Mouse (Mus musculus) heart, adult 2 months (tissue): Measurements from ENCODE around the gene Cd164l2. TPM values are rescaled to one million over a fixed set of nuclear protein-coding genes. Genes with fewer than 3 reads are reported as not detected.

Source experiments
- DNase-seq, 2 experiments: peaks; one replicate each; pipeline ENCODE4 v3.0.0; 2021
- H3K27ac ChIP-seq: fragments of 200-600 bp; 2 replicates; pipeline ENCODE4 v1.8.1; 2022
- H3K27me3 ChIP-seq: fragments of 200-500 bp; 2 replicates; pipeline ENCODE4 v1.6.1; 2012; ENCODE audit warnings: mild to moderate bottlenecking, low read length, inconsistent platforms, mixed read lengths; ENCODE audit not compliant: control insufficient read depth, insufficient read depth
- H3K36me3 ChIP-seq: fragments of 200-500 bp; 2 replicates; pipeline ENCODE4 v1.6.1; 2012; ENCODE audit warnings: low read length, inconsistent platforms; ENCODE audit not compliant: control insufficient read depth, insufficient read depth
- H3K4me1 ChIP-seq: fragments of 200-500 bp; 2 replicates; pipeline ENCODE4 v1.6.1; 2011; ENCODE audit warnings: low read length; ENCODE audit not compliant: control insufficient read depth, insufficient read depth
- H3K4me3 ChIP-seq: fragments of 200-600 bp; 2 replicates; pipeline ENCODE4 v1.8.1; 2022
- H3K79me2 ChIP-seq: fragments of 200-500 bp; replicated peaks from 2 replicates; pipeline ENCODE4 v1.6.1; 2012; ENCODE audit warnings: mild to moderate bottlenecking, inconsistent platforms, low read length, moderate library complexity, mixed read lengths; ENCODE audit not compliant: control insufficient read depth, insufficient read depth
- H3K9ac ChIP-seq: fragments of 200-500 bp; 2 replicates; pipeline ENCODE4 v1.6.1; 2012; ENCODE audit warnings: low read depth, mild to moderate bottlenecking, control low read depth, inconsistent platforms, low read length, mixed read lengths
- CTCF ChIP-seq: fragments of 200-600 bp; IDR thresholded peaks from 2 replicates; pipeline ENCODE4 v1.8.1; 2022; ENCODE audit warnings: antibody characterized with exemption, mild to moderate bottlenecking, moderate library complexity
- EP300 ChIP-seq: fragments of 200-500 bp; IDR thresholded peaks from 2 replicates; pipeline ENCODE4 v1.6.1; 2011; ENCODE audit warnings: low read depth, low read length, control low read depth; ENCODE audit not compliant: insufficient read depth
- POLR2A ChIP-seq: fragments of 200-500 bp; IDR thresholded peaks from 2 replicates; pipeline ENCODE4 v1.6.1; 2011; ENCODE audit warnings: mild to moderate bottlenecking, low read depth, low read length, control low read depth; ENCODE audit not compliant: insufficient read depth
- WGBS: fragments of 180-500 bp; shearing (Covaris S2); methylation state at CpG from one replicate; pipeline ENCODE4 v1.1.7; 2018; 5-methylcytosine and 5-hydroxymethylcytosine counted together
- intact Hi-C: fragments of 180-260 bp; cut with DNase I; formaldehyde crosslinking; loops from one replicate; pipeline ENCODE4 v1.15.1; 2025
- polyA plus RNA-seq: library from polyadenylated mRNA; depleted of rRNA; stranded (reverse); fragments of >200 nt; gene quantifications from 2 replicates; pipeline ENCODE4 v1.2.3, GENCODE M21; 2012
- total RNA-seq, 2 experiments: library from RNA; stranded (reverse); gene quantifications; 2 replicates each; pipeline ENCODE4 v1.2.3; 2021

The Cd164l2 gene
- total and polyA plus RNA-seq, 3 experiments, result 0.66 TPM; not detected in 2

DNA sequence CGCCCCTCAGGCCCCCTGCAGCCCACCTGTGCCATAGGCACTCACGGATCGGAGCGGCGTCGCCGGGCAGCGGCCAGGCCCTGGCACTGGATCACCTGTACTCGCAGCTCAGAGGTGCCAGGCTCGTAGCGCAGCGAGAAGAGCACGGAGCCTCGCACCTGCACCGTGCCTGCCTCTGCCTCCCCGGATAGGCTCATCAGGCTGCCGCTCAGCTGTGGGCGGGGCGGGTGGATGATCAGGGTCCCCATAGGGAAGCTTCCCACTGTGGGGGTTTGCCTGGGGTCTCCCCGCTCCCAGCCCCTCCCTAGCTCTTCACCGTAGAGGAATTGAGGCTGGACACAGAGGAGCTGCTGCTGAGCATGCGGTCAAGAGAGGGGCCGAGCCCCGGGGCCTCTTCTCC, 44.9 kb downstream of the Cd164l2 start:
- Histone ChIP-seq H3K79me2 (no peaks in the 10 kb centered on the region), H3K36me3 (no peaks in the 10 kb centered on the region), H3K4me3 (no peak overlapping the region), H3K27me3 (no peaks in the 10 kb centered on the region), H3K27ac (no peak overlapping the region), H3K4me1 (no peaks in the 10 kb centered on the region), H3K9ac (no peak overlapping the region)
- no peak for TF ChIP-seq EP300
- DNase-seq, result no peak
- 34% methylated on average over 24 of the region's 24 CpGs for WGBS
- intact Hi-C loops, result no loop called here

DNA sequence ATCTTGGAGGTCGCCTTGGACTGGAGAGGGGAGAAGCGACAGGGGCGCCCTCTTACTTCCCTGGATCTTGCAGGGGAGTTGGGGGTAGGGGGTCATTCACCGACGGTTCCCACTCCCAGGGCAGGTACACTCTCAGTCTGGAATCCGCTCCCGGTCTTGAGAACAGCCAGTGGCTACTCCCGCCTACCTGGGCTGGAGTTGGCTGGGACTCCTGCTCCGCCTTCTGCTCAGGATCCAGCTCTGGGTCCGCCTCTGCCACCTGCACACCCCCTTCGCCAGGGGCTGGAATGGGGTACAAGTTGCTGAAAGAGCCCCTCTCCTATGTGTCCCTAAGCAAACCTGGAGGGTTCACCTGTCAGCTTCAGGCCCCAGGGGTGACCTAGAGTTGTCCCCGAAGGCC, 45.3 kb downstream of the Cd164l2 start:
- no peak for DNase-seq
- 50% methylated on average over 12 of the region's 12 CpGs for WGBS
- H3K36me3 ChIP-seq, result no peaks in the 10 kb centered on the region
- no peak overlapping the region for H3K9ac ChIP-seq
- no peaks in the 10 kb centered on the region for H3K79me2 ChIP-seq
- H3K4me3 ChIP-seq, result no peak overlapping the region
- intact Hi-C loops, result no loop called here
- no peak overlapping the region for H3K27ac ChIP-seq
- TF ChIP-seq EP300, result no peak
- TF ChIP-seq POLR2A, result no peak
- TF ChIP-seq CTCF, result no peak
- H3K27me3 ChIP-seq, result no peaks in the 10 kb centered on the region
- H3K4me1 ChIP-seq, result no peaks in the 10 kb centered on the region

DNA sequence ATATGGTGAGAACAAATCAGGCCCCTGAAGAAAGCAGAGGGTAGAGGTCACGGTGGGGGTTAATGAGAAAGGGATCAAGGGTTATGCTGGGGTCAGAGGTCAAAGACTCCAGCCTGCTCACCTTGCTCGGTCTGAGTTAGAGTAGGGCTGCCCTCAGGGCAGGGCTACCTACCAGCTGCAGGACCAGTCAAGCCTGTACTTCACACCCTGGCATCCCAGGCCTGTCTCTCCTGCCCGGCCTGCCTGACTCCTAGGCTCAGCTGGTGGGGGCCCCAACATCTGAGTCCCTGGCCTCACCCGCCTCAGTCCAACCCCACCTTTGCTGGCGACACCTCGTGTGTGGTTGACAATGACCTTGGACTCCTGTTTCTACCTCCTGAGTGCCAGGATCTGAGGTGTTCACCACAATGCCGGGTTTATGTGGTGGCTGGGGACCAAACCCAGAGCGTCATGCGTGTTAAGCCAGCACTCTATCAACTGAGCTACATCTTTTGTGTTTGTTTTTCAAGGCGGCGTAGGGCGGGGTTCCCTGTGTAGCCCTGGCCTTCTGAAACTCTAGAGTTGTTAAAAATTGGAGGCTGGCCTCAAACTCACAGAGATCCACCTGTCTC, 46.0 kb downstream of the Cd164l2 start:
- no peaks in the 10 kb centered on the region for H3K36me3 ChIP-seq
- no peaks in the 10 kb centered on the region for H3K27me3 ChIP-seq
- no peaks in the 10 kb centered on the region for H3K4me1 ChIP-seq
- no peak overlapping the region for H3K4me3 ChIP-seq
- DNase-seq, result no peak
- 86% methylated on average over 12 of the region's 12 CpGs for WGBS
- H3K79me2 ChIP-seq, result no peaks in the 10 kb centered on the region
- H3K27ac ChIP-seq, result no peak overlapping the region
- intact Hi-C loops, result no loop called here
- no peak overlapping the region for H3K9ac ChIP-seq
- no peak for TF ChIP-seq EP300
- TF ChIP-seq CTCF, result no peak
- no peak for TF ChIP-seq POLR2A

GRCm38 (mm10) chr4:133261641-133262374, 49.9 kb downstream of the Cd164l2 start:
- TF ChIP-seq CTCF (no peak), EP300 (no peak), POLR2A (no peak)
- DNase-seq, result no peak
- peaks cover 3% of the 10 kb centered on the region for H3K4me1 ChIP-seq
- WGBS, result 61% methylated on average over 10 of the region's 10 CpGs
- H3K27ac ChIP-seq, result no peak overlapping the region
- no peaks in the 10 kb centered on the region for H3K79me2 ChIP-seq
- intact Hi-C loops, result no loop called here
- H3K27me3 ChIP-seq, result no peaks in the 10 kb centered on the region
- H3K9ac ChIP-seq, result no peak overlapping the region
- no peaks in the 10 kb centered on the region for H3K36me3 ChIP-seq
- no peak overlapping the region for H3K4me3 ChIP-seq

DNA sequence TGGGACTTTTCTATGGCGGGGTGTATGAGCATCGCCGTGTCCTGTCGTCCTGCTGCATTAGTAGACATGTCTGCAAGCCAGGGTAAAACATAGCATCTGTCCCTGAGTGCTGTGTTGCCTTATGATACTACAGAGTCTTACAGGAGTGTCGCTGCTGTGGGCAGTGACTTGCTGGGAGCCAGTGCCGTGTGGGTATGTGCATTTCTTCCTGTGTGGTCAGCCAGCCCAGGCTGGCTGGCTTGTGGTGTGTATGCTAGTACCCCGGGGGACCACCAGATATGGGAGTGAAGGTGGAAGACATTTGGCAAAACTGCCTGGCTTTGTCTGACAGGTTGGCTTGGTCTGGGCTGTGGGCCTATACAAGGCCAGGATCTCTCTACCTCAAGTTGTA, 50.4 kb downstream of the Cd164l2 start:
- no peak for DNase-seq
- H3K79me2 ChIP-seq, result no peaks in the 10 kb centered on the region
- H3K4me1 ChIP-seq, result peaks cover 3% of the 10 kb centered on the region
- intact Hi-C loops, result no loop called here
- WGBS, result 65% methylated on average over 7 of the region's 7 CpGs
- no peak overlapping the region for H3K4me3 ChIP-seq
- no peak overlapping the region for H3K27ac ChIP-seq
- no peak overlapping the region for H3K9ac ChIP-seq
- no peaks in the 10 kb centered on the region for H3K27me3 ChIP-seq
- no peaks in the 10 kb centered on the region for H3K36me3 ChIP-seq
- TF ChIP-seq POLR2A, result no peak
- TF ChIP-seq EP300, result no peak
- TF ChIP-seq CTCF, result no peak

- DNase-seq, result no peak
- intact Hi-C loops, result no loop called here
- Histone ChIP-seq H3K4me1 (peaks cover 3% of the 10 kb centered on the region), H3K79me2 (no peaks in the 10 kb centered on the region), H3K4me3 (no peak within 1 kb of the TSS), H3K27ac (no peak within 1 kb of the TSS), H3K27me3 (no peaks in the 10 kb centered on the region), H3K9ac (no peak within 1 kb of the TSS), H3K36me3 (no peaks in the 10 kb centered on the region)
- WGBS, result 47% methylated on average over 7 of the region's 7 CpGs
- TF ChIP-seq CTCF (no peak), EP300 (no peak), POLR2A (no peak)
Observed at GRCm38 (mm10) chr4:133262882-133263281, 51.0 kb downstream of the Cd164l2 start, which contains the start of gene Sytl1. Gene Sytl1, minus strand, starts transcription at chr4:133263113.
